Mouse (Mus musculus) liver, postnatal 0 days (tissue): ENCODE data around the gene Clps. TPM values are rescaled to one million over a fixed set of nuclear protein-coding genes. Genes with fewer than 3 reads are reported as not detected.

Source experiments
- ATAC-seq: fragments of 200-750 bp; cut with Nextera tagmentation; 2 replicates; pipeline ENCODE4 v1.8.0; 2017; ENCODE audit warnings: mild to moderate bottlenecking, moderate library complexity
- DNase-seq: peaks from one replicate; pipeline ENCODE4 v3.0.0-alpha.2; 2016
- H3K27ac ChIP-seq: fragments of 300-500 bp; sonication (generic); 2 replicates; pipeline ENCODE4 v1.5.1; 2014; ENCODE audit warnings: antibody characterized with exemption, moderate library complexity, mild to moderate bottlenecking, low read depth
- H3K27me3 ChIP-seq: fragments of 300-500 bp; sonication (generic); 2 replicates; pipeline ENCODE4 v1.6.1; 2014; ENCODE audit warnings: low read length, control low read depth, mixed read lengths; ENCODE audit not compliant: insufficient read depth
- H3K36me3 ChIP-seq: fragments of 300-500 bp; sonication (generic); replicated peaks from 2 replicates; pipeline ENCODE4 v1.6.1; 2014; ENCODE audit warnings: mild to moderate bottlenecking, control low read depth, low read length, moderate library complexity, mixed read lengths; ENCODE audit not compliant: insufficient read depth
- H3K4me1 ChIP-seq: fragments of 300-500 bp; sonication (generic); 2 replicates; pipeline ENCODE4 v1.6.1; 2014; ENCODE audit warnings: antibody characterized with exemption, mild to moderate bottlenecking, control low read depth; ENCODE audit not compliant: insufficient read depth
- H3K4me2 ChIP-seq: fragments of 300-500 bp; sonication (generic); 2 replicates; pipeline ENCODE4 v1.6.1; 2014; ENCODE audit warnings: low read depth, mild to moderate bottlenecking, low read length, moderate library complexity, mixed read lengths
- H3K4me3 ChIP-seq: fragments of 300-500 bp; sonication (generic); 2 replicates; pipeline ENCODE4 v1.5.1; 2014; ENCODE audit warnings: low read depth, low read length
- H3K9ac ChIP-seq: fragments of 300-500 bp; sonication (generic); replicated peaks from 2 replicates; pipeline ENCODE4 v1.6.1; 2014; ENCODE audit warnings: mild to moderate bottlenecking, moderate library complexity
- H3K9me3 ChIP-seq: fragments of 300-500 bp; sonication (generic); 2 replicates; pipeline ENCODE4 v1.6.1; 2016; ENCODE audit warnings: mild to moderate bottlenecking, control low read depth, low read length, mixed read lengths
- CTCF ChIP-seq: sonication (generic); IDR thresholded peaks from 2 replicates; pipeline ENCODE4 v1.5.1; 2016; ENCODE audit warnings: antibody characterized with exemption, low read depth
- EP300 ChIP-seq: IDR thresholded peaks from 2 replicates; pipeline ENCODE4 v1.6.1; 2016; ENCODE audit warnings: antibody characterized with exemption, low read depth, mild to moderate bottlenecking
- WGBS: fragments of 180-500 bp; shearing (Covaris S2); extraction: QIAGEN DNeasy Blood & Tissue Kit; methylation state at CpG from one replicate; pipeline ENCODE4 v1.1.7; 2014; ENCODE audit not compliant: insufficient replicate concordance; 5-methylcytosine and 5-hydroxymethylcytosine counted together
- polyA plus RNA-seq: library from polyadenylated mRNA; unstranded; fragments of >200 nt; fragmentation: Nextera tagmentation; extraction: Ambion mirVana; gene quantifications from 2 replicates; pipeline ENCODE4 v1.2.1, GENCODE M21; 2015

Gene Clps
- polyA plus RNA-seq: 1.2 and 26.9 TPM in 2 replicates

GRCm38 (mm10) chr17:28560598-28560997 lies at the start of gene Clps:
Gene Clps (minus strand): TSS chr17:28560766.
- Histone ChIP-seq H3K27ac (no peak within 1 kb of the TSS), H3K4me3 (no peak within 1 kb of the TSS), H3K27me3 (no peaks in the 10 kb centered on the region), H3K4me1 (peaks cover 8% of the 10 kb centered on the region), H3K36me3 (no peaks in the 10 kb centered on the region), H3K9me3 (no peaks in the 10 kb centered on the region), H3K9ac (no peak within 1 kb of the TSS), H3K4me2 (no peak within 1 kb of the TSS)
- DNase-seq: no peak
- ATAC-seq: no peak
- no peak for TF ChIP-seq CTCF
- WGBS: 61% methylated on average over 4 of the region's 4 CpGs

- 33% methylated on average over 3 of the region's 3 CpGs for WGBS
- no peak for TF ChIP-seq EP300
- TF ChIP-seq CTCF: no peak
- ATAC-seq (no peak), DNase-seq (no peak)
- peaks cover 29% of the 10 kb centered on the region for H3K36me3 ChIP-seq
- no peaks in the 10 kb centered on the region for H3K4me1 ChIP-seq
- no peak overlapping the region for H3K27ac ChIP-seq
- no peak overlapping the region for H3K4me2 ChIP-seq
- no peaks in the 10 kb centered on the region for H3K27me3 ChIP-seq
- H3K9me3 ChIP-seq: no peaks in the 10 kb centered on the region
- no peak overlapping the region for H3K4me3 ChIP-seq
- H3K9ac ChIP-seq: no peak overlapping the region
Measured at GRCm38 (mm10) chr17:28609543-28609942, 49.0 kb upstream of the Clps start.

- no peak overlapping the region for H3K4me2 ChIP-seq
- no peaks in the 10 kb centered on the region for H3K27me3 ChIP-seq
- no peaks in the 10 kb centered on the region for H3K4me1 ChIP-seq
- WGBS: 83% methylated on average over 9 of the region's 9 CpGs
- no peak for DNase-seq
- peaks cover 70% of the 10 kb centered on the region for H3K36me3 ChIP-seq
- no peak for TF ChIP-seq EP300
- TF ChIP-seq CTCF: no peak
- H3K9ac ChIP-seq: no peak overlapping the region
- H3K27ac ChIP-seq: no peak overlapping the region
- no peak overlapping the region for H3K4me3 ChIP-seq
- no peak for ATAC-seq
- no peaks in the 10 kb centered on the region for H3K9me3 ChIP-seq
Measured at GRCm38 (mm10) chr17:28601557-28602250, 41.1 kb upstream of the Clps start.

GRCm38 (mm10) chr17:28600780-28601179 lies 40.2 kb upstream of the Clps start:
- 82% methylated on average over 5 of the region's 5 CpGs for WGBS
- DNase-seq (no peak), ATAC-seq (no peak)
- H3K4me2 ChIP-seq: no peak overlapping the region
- no peaks in the 10 kb centered on the region for H3K9me3 ChIP-seq
- TF ChIP-seq EP300 (no peak), CTCF (no peak)
- no peaks in the 10 kb centered on the region for H3K27me3 ChIP-seq
- no peak overlapping the region for H3K9ac ChIP-seq
- no peak overlapping the region for H3K27ac ChIP-seq
- H3K4me3 ChIP-seq: no peak overlapping the region
- peaks cover 64% of the 10 kb centered on the region for H3K36me3 ChIP-seq
- no peaks in the 10 kb centered on the region for H3K4me1 ChIP-seq

- Histone ChIP-seq H3K9me3 (no peaks in the 10 kb centered on the region), H3K27me3 (no peaks in the 10 kb centered on the region), H3K4me1 (no peaks in the 10 kb centered on the region; the same call in 1 of the 2 replicates), H3K27ac (no peak overlapping the region), H3K36me3 (peaks cover 62% of the 10 kb centered on the region), H3K9ac (no peak overlapping the region), H3K4me2 (no peak overlapping the region), H3K4me3 (no peak overlapping the region)
- DNase-seq: no peak
- 63% methylated on average over 4 of the region's 4 CpGs for WGBS
- TF ChIP-seq EP300: no peak
- TF ChIP-seq CTCF: no peak
- ATAC-seq: no peak
Measured at GRCm38 (mm10) chr17:28593965-28594364, 33.4 kb upstream of the Clps start.

GRCm38 (mm10) chr17:28592998-28593397 lies 32.4 kb upstream of the Clps start:
- Histone ChIP-seq H3K27me3 (no peaks in the 10 kb centered on the region), H3K4me2 (no peak overlapping the region), H3K9ac (no peak overlapping the region), H3K9me3 (no peaks in the 10 kb centered on the region), H3K4me3 (no peak overlapping the region), H3K27ac (no peak overlapping the region), H3K36me3 (peaks cover 62% of the 10 kb centered on the region), H3K4me1 (no peaks in the 10 kb centered on the region; the same call in 1 of the 2 replicates)
- TF ChIP-seq CTCF: peak; percentile 93
- TF ChIP-seq EP300: no peak
- ATAC-seq (peak; percentile 40; the same call in 1 of the 2 replicates), DNase-seq (peak; percentile 87)
- 12% methylated on average over 4 of the region's 4 CpGs for WGBS
